Mouse (Mus musculus) heart, embryonic 11.5 days (tissue): ENCODE data around the gene Pafah1b3. TPM values are rescaled to one million over a fixed set of nuclear protein-coding genes. Genes with fewer than 3 reads are reported as not detected.

Experiments used
- ATAC-seq: fragments of 200-750 bp; cut with Nextera tagmentation; replicated peaks from 2 replicates; pipeline ENCODE4 v1.8.0; 2017; ENCODE audit warnings: moderate library complexity; ENCODE audit not compliant: insufficient number of reproducible peaks, low FRiP score, low TSS enrichment
- H3K27ac ChIP-seq: fragments of 300-500 bp; sonication (generic); 2 replicates; pipeline ENCODE4 v1.5.1; 2014; ENCODE audit warnings: mild to moderate bottlenecking, low read depth, low read length
- H3K27me3 ChIP-seq: fragments of 300-500 bp; sonication (generic); 2 replicates; pipeline ENCODE4 v1.6.1; 2014; ENCODE audit warnings: mild to moderate bottlenecking, low read length, mixed read lengths; ENCODE audit not compliant: control insufficient read depth, insufficient read depth
- H3K36me3 ChIP-seq: fragments of 300-500 bp; sonication (generic); 2 replicates; pipeline ENCODE4 v1.6.1; 2014; ENCODE audit warnings: mild to moderate bottlenecking, low read length, moderate library complexity, mixed read lengths; ENCODE audit not compliant: control insufficient read depth, insufficient read depth
- H3K4me1 ChIP-seq: fragments of 300-500 bp; sonication (generic); 2 replicates; pipeline ENCODE4 v1.6.1; 2014; ENCODE audit warnings: low read length; ENCODE audit not compliant: control insufficient read depth, insufficient read depth
- H3K4me2 ChIP-seq: fragments of 300-500 bp; sonication (generic); 2 replicates; pipeline ENCODE4 v1.6.1; 2014; ENCODE audit warnings: mild to moderate bottlenecking, moderate library complexity
- H3K4me3 ChIP-seq: fragments of 300-500 bp; sonication (generic); 2 replicates; pipeline ENCODE4 v1.5.1; 2014; ENCODE audit warnings: low read depth, low read length
- H3K9ac ChIP-seq: fragments of 300-500 bp; sonication (generic); 2 replicates; pipeline ENCODE4 v1.6.1; 2014; ENCODE audit warnings: mild to moderate bottlenecking, low read depth, low read length, moderate library complexity
- H3K9me3 ChIP-seq: fragments of 300-500 bp; sonication (generic); replicated peaks from 2 replicates; pipeline ENCODE4 v1.6.1; 2016; ENCODE audit warnings: low read length; ENCODE audit not compliant: control insufficient read depth
- WGBS: fragments of 180-500 bp; shearing (Covaris S2); extraction: QIAGEN DNeasy Blood & Tissue Kit; methylation state at CpG from one replicate; pipeline ENCODE4 v1.1.7; 2014; ENCODE audit not compliant: insufficient replicate concordance; 5-methylcytosine and 5-hydroxymethylcytosine counted together
- polyA plus RNA-seq: library from polyadenylated mRNA; unstranded; fragments of >200 nt; fragmentation: Nextera tagmentation; extraction: Ambion mirVana; gene quantifications from 2 replicates; pipeline ENCODE4 v1.2.1, GENCODE M21; 2014

Pafah1b3 gene
- polyA plus RNA-seq, 1 experiment from 2014 or later, result 141 TPM

DNA sequence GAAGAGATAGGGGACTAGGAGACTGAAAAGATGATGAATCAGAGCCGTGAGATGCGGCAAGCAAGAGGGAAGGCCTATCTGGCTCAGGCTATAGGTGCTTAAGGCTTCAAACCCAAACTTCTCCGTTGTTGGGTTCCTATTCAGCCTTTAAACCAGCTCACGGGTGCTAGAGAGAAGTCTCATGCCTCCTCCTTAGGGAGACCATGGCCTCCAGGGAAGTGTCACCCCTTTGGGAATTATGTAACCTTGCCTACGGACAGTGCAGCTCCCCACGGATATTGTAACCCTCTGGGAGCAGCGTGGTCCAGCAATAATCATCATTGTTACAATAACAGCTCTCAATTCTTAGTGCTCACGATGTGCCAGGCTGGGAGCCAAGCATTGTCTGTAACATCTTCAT is 46.0 kb downstream of the Pafah1b3 start:
- WGBS, result 19% methylated on average over 8 of the region's 8 CpGs
- Histone ChIP-seq H3K27ac (peak overlapping the region; percentile 99), H3K4me1 (peaks cover 23% of the 10 kb centered on the region), H3K4me2 (peak overlapping the region; percentile 98), H3K27me3 (no peaks in the 10 kb centered on the region), H3K9me3 (no peaks in the 10 kb centered on the region), H3K4me3 (peak overlapping the region; percentile 80), H3K36me3 (no peaks in the 10 kb centered on the region), H3K9ac (peak overlapping the region; percentile 77)
- ATAC-seq, result no peak

DNA sequence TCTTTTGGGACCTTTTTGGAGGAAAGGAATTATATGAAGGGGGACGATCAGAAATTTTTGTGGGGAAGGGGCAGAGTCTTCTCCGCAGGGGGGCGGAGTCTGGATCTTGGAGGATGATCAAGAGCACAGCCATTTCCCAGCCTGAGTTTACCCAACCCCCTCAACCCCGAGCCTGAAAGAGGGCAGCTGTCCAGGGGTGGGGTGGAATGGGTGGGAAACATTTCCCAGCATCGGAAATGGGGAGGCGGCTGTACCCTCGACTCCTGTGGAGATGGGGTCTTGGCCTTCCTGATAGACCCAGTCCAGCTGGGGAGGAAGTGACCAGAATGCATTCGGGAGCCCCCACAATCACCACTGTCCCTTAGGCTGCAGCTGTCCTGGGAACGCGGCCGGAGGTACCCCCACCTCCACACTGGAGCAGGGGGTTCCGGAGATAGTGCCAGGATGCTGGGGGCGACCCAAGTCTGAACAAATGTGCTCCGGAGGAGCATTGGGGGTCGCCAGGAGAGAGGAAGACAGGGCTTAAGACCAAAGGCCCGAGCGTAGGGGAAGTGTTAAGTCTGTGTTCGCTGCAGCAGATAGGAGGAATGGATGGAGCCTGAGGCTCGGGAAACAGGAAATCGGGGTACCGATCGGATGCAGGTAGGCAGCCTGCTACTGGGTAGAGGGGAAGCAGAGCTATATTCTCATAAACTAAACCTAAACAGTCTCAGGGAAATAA is 46.6 kb downstream of the Pafah1b3 start:
- Histone ChIP-seq H3K4me2 (peak overlapping the region; percentile 98), H3K4me1 (peaks cover 29% of the 10 kb centered on the region), H3K27me3 (no peaks in the 10 kb centered on the region), H3K9me3 (no peaks in the 10 kb centered on the region), H3K4me3 (peak overlapping the region; percentile 80), H3K9ac (peak overlapping the region; percentile 77), H3K36me3 (no peaks in the 10 kb centered on the region), H3K27ac (peak overlapping the region; percentile 99)
- 3% methylated on average over 22 of the region's 22 CpGs for WGBS
- ATAC-seq, result peak; percentile 32

DNA sequence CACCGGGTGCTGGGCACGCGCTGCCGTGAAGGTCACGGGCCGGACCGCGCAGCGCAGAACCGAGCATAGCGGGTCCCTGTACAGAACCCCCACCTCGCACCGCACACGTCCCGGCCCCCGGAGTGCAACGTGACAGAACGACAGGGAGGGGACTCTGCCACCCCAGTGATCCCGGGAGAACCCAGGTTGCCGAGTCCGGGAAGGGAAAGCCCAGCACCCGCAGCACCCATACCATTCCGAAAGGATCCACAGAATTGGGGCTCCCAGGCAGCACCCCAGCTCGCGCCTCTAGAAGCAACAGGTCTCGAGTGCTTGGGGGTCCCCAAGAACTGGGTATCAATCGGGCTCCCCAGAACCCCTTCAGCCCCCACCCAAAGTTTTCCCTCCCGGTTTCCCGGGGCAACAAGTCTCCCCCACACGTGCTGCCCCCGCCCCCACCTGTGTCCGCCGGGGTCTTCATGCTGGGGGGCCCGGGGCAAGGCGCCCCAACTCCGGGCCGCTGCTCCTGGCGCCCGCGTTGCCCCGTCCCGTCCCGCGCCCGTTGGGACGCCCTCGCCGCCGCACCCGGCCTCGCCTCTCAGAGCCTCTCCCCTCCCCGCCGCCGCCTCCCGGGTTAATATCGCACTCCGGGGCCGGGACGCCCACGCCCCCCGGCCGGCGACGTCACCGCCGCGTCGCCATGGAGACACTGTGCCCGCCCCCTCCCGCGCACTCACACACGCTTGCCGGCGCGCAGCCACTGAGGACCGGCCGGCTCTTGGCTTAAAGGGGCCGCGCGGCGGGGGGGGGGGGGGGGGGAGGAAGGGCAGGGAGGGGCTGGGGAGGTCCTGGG is 47.4 kb downstream of the Pafah1b3 start, which contains the start of gene Erf:
Erf (minus strand) TSS at position 621 of the 832 bp plus-strand sequence.
- H3K27ac ChIP-seq, result peak within 1 kb of the TSS; percentile 99
- peak within 1 kb of the TSS; percentile 98 for H3K4me2 ChIP-seq
- peak within 1 kb of the TSS; percentile 80 for H3K4me3 ChIP-seq
- H3K27me3 ChIP-seq, result no peaks in the 10 kb centered on the region
- ATAC-seq, result peak; percentile 76
- no peaks in the 10 kb centered on the region for H3K9me3 ChIP-seq
- under 1% methylated on average over 73 of the region's 81 CpGs for whole genome bisulfite sequencing
- peak within 1 kb of the TSS; percentile 99 for H3K9ac ChIP-seq
- peaks cover 34% of the 10 kb centered on the region for H3K4me1 ChIP-seq
- H3K36me3 ChIP-seq, result 0 out of 2 replicates have a peak, but pooled peaks cover 3% of the 10 kb centered on the region

DNA sequence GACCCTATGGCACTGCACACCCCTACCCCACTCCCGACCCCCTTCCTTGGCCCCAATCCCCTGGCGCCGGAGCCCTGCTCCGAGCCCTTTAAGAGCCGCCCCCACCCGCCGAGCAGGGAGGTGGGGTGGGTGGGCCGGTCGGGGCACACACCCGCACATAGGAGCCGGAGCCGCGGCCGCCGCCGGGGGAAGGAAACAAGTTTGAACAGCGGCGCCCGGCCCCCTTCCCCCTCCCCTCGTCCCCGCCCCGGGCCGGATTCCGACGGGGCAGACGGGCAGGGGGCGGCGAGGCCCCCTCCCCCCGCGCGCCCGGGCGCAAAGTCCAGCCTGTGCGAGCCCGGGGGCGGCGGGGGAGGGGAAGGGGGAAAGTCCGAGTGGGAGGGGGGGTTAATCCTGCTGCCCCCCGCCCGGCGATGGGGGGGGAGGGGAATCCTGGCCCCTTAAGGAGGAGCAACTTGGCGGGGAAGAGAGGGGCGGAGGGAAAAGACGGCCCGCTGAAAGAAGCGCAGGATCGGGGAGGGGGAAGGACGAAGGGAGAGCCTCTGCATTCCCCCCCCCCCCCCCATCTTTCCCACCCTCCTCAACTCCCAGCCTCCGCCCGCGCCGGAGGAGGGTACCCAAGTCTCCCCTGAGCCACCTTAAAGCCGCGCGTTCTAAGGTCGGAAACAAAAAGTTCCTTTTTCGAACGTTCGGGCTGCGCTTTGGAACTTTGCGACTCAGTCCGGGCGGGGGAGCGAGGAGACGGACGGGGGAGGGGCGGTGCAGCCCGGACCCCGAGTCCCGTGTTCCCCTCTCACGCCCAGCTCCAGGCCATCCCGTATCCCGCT is 48.3 kb downstream of the Pafah1b3 start:
- H3K4me1 ChIP-seq, result peaks cover 38% of the 10 kb centered on the region
- under 1% methylated on average over 41 of the region's 73 CpGs for WGBS
- ATAC-seq, result peak; percentile 62

DNA sequence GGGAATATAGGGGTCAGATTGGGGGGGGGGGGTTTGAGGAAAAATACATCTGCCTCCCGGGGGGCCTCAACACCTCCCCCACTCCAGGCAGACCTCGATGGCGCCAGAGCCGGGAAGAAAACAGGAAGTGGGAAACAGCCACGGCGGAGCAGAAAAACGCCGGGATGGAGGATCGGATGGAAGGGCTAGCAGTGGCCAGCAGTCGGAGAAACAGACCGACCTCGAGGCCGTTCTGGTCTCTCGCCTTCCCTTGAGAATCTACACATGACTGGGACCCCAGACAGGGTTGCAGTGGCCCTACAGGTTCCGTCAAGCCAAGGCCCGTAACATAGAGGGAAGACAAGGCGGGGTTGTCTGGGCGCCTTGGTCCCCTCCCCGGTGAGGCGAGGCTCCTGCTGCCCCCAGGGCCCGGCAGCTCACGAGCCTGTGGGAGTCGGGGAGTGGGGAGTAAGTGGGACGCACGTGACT is 48.9 kb downstream of the Pafah1b3 start:
- peak overlapping the region; percentile 99 for H3K9ac ChIP-seq
- no peaks in the 10 kb centered on the region for H3K9me3 ChIP-seq
- H3K36me3 ChIP-seq, result peaks cover 12% of the 10 kb centered on the region
- WGBS, result under 1% methylated on average over 25 of the region's 25 CpGs
- peak overlapping the region; percentile 99 for H3K27ac ChIP-seq
- H3K27me3 ChIP-seq, result no peaks in the 10 kb centered on the region
- H3K4me2 ChIP-seq, result peak overlapping the region; percentile 98
- H3K4me1 ChIP-seq, result peaks cover 39% of the 10 kb centered on the region
- ATAC-seq, result no peak; the same call in 1 of the 2 replicates
- peak overlapping the region; percentile 80 for H3K4me3 ChIP-seq

More for the DNA sequence above, 48.3 kb downstream of the Pafah1b3 start:
- peak overlapping the region; percentile 99 for H3K9ac ChIP-seq
- no peaks in the 10 kb centered on the region for H3K27me3 ChIP-seq
- peak overlapping the region; percentile 98 for H3K4me2 ChIP-seq
- peak overlapping the region; percentile 80 for H3K4me3 ChIP-seq
- H3K9me3 ChIP-seq, result no peaks in the 10 kb centered on the region
- H3K27ac ChIP-seq, result peak overlapping the region; percentile 99
- peaks cover 9% of the 10 kb centered on the region for H3K36me3 ChIP-seq

DNA sequence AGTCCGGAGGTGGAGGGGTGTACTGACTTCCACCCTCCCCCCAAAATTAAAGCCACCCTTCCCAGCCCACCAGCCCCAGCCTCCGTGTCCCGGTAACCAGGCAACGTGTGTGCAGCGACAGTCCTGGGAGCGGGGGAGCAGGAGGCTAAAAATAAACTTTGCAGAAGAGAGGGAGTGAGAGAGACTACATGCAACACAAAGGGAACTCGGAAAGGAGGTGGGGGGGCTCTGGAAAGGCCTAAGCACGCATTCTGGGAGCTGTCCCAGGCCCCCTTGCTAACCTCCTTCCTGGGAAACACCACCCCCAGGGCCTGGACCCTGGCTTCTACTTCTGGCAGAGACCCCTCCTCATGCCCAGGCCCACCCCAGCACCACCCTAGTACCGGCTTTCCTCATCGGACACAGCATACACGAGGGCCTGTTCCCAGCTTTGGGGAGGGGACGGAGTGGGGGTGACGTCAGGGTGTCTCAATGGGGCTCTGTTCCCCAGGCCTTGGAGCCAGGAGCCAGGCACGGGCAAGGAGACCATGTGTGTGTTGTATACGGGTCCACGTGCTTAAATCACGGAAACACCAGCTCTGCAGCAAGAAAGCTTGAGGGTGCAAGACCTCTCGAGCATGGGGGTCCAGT is 49.7 kb downstream of the Pafah1b3 start:
- H3K9ac ChIP-seq, result peak overlapping the region; percentile 99

DNA sequence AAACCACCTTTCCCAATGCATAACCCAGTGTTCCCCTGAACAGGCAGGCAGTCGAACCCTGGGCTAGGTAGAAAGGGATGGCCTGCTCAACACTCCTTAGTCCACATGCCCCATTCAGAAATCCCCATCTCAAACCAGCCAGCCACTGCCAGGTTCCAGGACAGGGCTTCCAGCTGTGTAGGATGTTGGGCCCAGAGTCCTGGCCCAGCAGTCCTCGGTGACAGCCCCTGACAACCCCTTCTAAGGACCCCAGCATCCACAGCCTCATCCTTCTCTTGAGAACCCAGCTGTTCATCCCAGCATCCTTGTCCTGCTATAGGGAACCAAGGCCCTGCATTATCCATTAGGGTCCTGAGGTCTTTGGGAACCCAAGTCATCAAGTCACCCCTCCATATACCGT is 50.3 kb downstream of the Pafah1b3 start:
- peaks cover 22% of the 10 kb centered on the region for H3K36me3 ChIP-seq
- H3K9me3 ChIP-seq, result no peaks in the 10 kb centered on the region
- H3K4me1 ChIP-seq, result peaks cover 39% of the 10 kb centered on the region
- no peak for ATAC-seq
- no peaks in the 10 kb centered on the region for H3K27me3 ChIP-seq
- peak overlapping the region; percentile 80 for H3K4me3 ChIP-seq
- peak overlapping the region; percentile 98 for H3K4me2 ChIP-seq
- H3K27ac ChIP-seq, result peak overlapping the region; percentile 99
- H3K9ac ChIP-seq, result peak overlapping the region; percentile 99
- 19% methylated on average over 3 of the region's 3 CpGs for WGBS

More for the DNA sequence above, 49.7 kb downstream of the Pafah1b3 start:
- peaks cover 39% of the 10 kb centered on the region for H3K4me1 ChIP-seq
- H3K36me3 ChIP-seq, result peaks cover 16% of the 10 kb centered on the region
- H3K4me3 ChIP-seq, result peak overlapping the region; percentile 80
- peak overlapping the region; percentile 98 for H3K4me2 ChIP-seq
- H3K27ac ChIP-seq, result peak overlapping the region; percentile 99
- no peaks in the 10 kb centered on the region for H3K27me3 ChIP-seq
- no peaks in the 10 kb centered on the region for H3K9me3 ChIP-seq
- 2% methylated on average over 18 of the region's 18 CpGs for WGBS
- ATAC-seq, result no peak
